Mouse (Mus musculus): Measurements from ENCODE around the gene Trp63.

The Trp63 gene

DNA sequence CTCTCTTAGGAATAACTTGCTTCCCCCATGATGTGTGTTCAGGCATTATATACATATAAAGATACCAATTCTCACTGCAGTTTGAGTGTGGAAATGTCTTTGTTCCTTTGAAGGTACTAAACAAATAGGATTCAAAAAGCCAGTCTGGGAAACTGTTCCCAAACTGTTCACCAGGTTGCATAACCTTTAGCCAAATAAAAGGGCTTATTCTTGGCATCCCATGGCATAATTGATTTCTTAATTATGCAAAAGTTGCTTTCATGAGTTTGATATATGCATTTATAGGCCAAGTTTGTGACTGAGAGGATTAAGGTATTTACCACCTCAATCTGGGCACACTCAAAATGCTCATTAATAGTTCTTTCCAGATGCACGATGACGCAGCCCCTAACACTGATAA lies 192.1 kb downstream of the Trp63 start:
- DNase-seq (ENCODE audit: low spot score), result no peak

DNA sequence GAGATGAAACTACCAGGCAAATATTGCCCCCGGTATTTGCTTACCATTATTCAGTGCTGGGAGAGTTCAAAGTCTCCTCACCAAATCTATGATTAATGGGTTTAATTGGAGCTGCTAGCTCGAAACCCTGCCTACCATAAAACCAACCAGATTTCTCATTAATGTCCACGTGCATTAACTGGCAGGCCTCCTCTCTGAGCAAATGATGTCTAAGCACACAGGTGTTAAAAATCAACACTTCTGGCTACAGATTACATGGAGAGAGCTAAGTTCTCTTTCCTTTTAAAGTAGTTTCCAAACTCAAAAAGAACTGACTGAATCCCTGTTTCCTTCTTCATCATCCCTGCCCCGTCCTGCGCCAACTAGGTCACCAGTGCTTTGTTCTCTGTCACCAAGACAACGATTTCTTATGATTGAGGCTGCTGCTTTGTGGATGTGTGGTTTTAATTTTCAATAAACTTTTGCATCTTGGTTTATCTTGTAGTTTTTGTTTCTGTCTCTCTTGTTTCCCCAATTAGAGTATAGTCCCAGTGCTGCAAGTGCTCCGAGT lies 193.9 kb downstream of the Trp63 start:
- no peak for DNase-seq (ENCODE audit: low spot score)

DNA sequence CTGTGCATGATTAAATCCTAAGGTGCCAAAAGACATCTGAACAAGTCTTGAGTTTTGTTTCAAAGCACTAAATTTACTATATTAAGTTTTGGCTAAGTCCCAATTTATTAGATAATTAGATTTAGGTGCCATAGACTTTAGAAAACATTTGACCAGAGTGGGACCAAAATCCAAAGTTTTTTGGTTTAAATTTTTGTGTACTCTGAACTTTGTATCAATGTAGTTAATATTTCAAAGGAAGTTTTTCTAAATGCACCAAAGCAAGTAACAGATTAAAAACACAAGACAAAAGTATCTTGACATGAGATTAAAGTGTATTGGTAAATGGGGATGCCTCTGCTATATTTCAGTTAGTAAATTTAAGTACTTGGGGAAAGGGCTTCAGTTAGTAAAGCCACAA lies 194.6 kb downstream of the Trp63 start:
- DNase-seq (ENCODE audit: low spot score), result no peak

DNA sequence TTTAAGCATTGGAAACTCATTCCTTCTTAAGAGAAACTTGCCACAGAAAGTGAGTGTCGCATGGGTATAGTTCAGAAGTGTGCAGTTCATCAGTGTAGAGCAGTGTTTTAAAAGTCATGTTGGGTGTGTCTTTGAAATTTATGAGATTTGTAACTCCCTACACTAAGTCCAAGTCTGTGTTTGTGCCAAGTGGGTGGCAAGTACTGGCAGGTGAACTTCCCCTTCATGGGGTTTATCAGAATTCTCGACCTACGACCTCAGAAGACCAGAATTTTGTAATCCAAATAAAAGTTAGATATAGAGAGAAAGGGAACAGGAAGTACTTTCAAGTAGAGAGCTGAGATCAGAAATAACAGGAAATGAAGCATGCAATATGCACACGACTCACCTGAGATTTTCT lies 215.5 kb downstream of the Trp63 start:
- DNase-seq (ENCODE audit: low spot score), result no peak

DNA sequence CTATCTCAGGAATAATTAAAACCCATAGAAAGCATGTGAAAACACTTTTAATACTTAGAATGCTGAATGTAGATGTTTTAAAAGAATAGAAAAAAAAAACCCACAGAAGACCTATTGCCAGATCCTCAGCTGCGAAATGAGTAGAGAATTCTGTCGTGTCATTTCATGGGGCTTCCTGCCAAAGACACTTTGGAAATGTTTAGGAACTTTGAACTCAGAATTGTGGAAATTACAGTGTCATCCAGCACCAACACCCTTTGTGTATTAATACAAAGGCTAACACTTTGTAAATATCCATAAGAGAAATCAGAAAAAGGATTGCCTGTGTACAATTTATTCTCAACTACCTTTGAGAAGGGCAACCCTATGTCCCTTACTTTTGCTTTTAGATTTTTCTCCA lies 216.1 kb downstream of the Trp63 start:
- DNase-seq (ENCODE audit: low spot score), result no peak

DNA sequence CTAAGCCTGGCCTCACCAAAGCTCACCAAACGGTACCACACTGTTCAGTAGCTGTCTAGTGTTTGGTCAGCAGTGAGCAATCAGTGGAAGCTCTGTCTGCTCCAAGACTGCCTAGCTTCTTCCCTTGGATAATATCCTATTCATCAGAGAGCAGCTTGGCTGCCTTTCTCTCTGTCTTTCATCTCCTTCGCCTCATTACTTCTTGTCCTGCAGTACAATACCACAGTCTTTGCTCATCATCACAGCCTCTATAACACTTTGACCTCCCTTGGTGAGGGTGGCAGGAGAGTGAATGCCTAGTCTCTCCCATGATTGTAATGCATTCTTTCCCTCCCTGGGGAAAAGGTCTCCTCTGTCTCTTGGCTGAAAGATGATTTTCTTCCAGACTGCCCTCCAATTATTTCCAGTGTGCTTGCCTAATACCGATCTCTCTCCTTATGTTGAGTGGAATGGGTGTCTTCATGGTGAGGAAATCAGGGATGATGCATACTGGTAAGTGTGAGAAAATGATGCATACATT lies 216.9 kb downstream of the Trp63 start:
- DNase-seq (ENCODE audit: low spot score), result no peak

DNA sequence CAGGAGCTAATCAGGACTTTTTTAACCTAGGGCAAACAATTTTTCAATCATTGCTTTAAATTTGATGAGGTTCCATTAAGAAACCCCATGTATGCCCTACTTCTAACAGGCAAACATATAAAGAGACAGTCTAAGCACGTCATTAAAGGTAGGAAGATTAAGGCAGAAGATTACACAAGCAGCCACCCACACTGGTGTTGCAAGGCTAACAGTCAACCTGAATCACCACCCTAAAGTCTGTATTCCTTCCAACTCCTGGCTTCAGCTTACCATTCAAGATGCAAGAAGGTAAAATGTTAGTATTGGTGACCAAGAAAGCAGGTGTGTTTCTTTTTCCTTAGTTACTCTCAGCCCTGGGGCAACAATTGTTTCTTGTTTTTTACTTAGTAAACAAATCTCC lies 228.6 kb downstream of the Trp63 start:
- DNase-seq (ENCODE audit: low spot score), result no peak

DNA sequence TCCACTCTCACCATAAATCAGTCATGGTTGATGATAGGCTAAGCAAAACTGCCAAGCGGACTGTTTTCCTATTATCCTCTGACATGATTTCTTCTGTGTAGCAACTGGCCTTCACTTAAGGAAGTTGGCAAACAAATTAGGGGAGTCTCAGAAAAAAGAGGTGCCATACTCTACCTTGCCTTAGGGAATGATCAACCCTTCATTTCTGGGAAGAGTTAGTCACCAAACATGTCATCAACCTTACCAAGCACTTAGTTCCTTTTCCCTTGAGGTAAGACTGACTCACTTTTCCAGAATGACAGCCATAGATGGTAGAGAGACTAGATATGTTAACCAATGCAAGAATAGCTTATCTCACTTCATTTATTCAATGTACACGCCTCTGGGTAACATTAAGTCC lies 250.6 kb downstream of the Trp63 start:
- DNase-seq (ENCODE audit: low spot score), result no peak
